Mouse (Mus musculus) brain, embryonic 14.5 days (tissue): ENCODE data around the gene Tasp1.

Source experiments
- CTCF ChIP-seq: fragments of 200-500 bp; IDR thresholded peaks from 2 replicates; pipeline ENCODE4 v1.5.1; 2012; ENCODE audit warnings: inconsistent platforms, mild to moderate bottlenecking, moderate library complexity, borderline replicate concordance; ENCODE audit not compliant: insufficient read depth, insufficient read length; ENCODE audit errors: extremely low read depth
- POLR2A ChIP-seq: fragments of 200-500 bp; IDR thresholded peaks from 2 replicates; pipeline ENCODE4 v1.6.1; 2012; ENCODE audit warnings: mild to moderate bottlenecking, inconsistent platforms, borderline replicate concordance; ENCODE audit not compliant: poor library complexity, insufficient read depth, insufficient read length, severe bottlenecking; ENCODE audit errors: extremely low read depth

DNA sequence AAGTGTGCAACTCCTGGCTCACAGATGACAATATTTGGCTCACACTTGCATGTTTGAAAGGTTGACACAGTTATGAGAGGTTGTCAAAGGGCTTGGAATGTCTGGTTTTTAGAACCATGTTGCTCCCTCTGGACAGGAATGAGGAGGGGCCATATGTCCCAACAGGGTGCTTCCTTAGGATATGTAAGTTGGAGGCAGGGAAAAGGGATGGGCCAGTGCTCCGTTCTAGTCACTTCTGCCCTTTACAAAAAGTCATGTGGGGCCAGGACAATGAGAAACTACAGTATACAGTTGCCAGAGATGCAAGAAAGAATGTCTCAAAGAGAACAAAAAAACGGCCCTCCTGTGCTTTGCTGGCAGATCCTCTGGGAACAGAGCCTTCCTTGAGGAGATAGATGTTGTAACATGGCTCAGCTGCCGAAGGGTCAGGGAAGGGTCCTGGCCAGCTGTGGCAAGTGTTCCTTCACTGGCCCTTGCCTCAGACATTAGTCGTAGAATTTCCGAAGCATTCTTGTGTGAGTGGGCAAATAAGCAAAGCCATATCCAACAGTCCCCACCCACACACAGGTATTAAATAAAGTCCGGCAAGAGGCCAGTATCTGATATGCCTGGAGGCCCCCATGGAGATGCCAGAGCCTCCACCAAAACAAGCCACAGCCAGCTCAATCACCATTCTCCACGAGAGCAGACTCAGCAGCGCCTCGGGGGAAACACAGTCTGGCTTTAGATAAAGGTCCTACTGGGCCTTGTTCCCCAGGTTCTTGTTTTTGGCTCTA, 274.1 kb downstream of the Tasp1 start:
- TF ChIP-seq CTCF (no peak), POLR2A (no peak)
